Mouse (Mus musculus) brain, embryonic 14.5 days (tissue): ENCODE data around the gene Ccdc88c.

Source experiments
- CTCF ChIP-seq: fragments of 200-500 bp; IDR thresholded peaks from 2 replicates; pipeline ENCODE4 v1.5.1; 2012; ENCODE audit warnings: inconsistent platforms, mild to moderate bottlenecking, moderate library complexity, borderline replicate concordance; ENCODE audit not compliant: insufficient read depth, insufficient read length; ENCODE audit errors: extremely low read depth
- POLR2A ChIP-seq: fragments of 200-500 bp; IDR thresholded peaks from 2 replicates; pipeline ENCODE4 v1.6.1; 2012; ENCODE audit warnings: mild to moderate bottlenecking, inconsistent platforms, borderline replicate concordance; ENCODE audit not compliant: poor library complexity, insufficient read depth, insufficient read length, severe bottlenecking; ENCODE audit errors: extremely low read depth

- TF ChIP-seq POLR2A = no peak
- no peak for TF ChIP-seq CTCF
Measured at GRCm38 (mm10) chr12:100886877-100887276, 142.0 kb downstream of the Ccdc88c start.
